Mouse (Mus musculus) heart, postnatal 0 days (tissue): ENCODE data around the gene Armc5. TPM values are rescaled to one million over a fixed set of nuclear protein-coding genes. Genes with fewer than 3 reads are reported as not detected.
A peak's percentile ranks its signal among the peaks of the same experiment; 100 is the strongest.

ENCODE experiments used
- ATAC-seq: fragments of 200-750 bp; cut with Nextera tagmentation; 2 replicates; pipeline ENCODE4 v1.8.0; 2017; ENCODE audit warnings: low read depth, moderate number of reproducible peaks, moderate library complexity; ENCODE audit not compliant: insufficient read depth
- DNase-seq: peaks from one replicate; pipeline ENCODE4 v3.0.0-alpha.2; 2016; ENCODE audit warnings: low spot score
- H3K27ac ChIP-seq: fragments of 300-500 bp; sonication (generic); 2 replicates; pipeline ENCODE4 v1.5.1; 2014; ENCODE audit warnings: low read depth, mild to moderate bottlenecking
- H3K27me3 ChIP-seq: fragments of 300-500 bp; sonication (generic); 2 replicates; pipeline ENCODE4 v1.6.1; 2014; ENCODE audit warnings: low read length, mixed read lengths; ENCODE audit not compliant: control insufficient read depth, insufficient read depth
- H3K36me3 ChIP-seq: fragments of 300-500 bp; sonication (generic); replicated peaks from 2 replicates; pipeline ENCODE4 v1.6.1; 2014; ENCODE audit warnings: low read length, mixed read lengths; ENCODE audit not compliant: control insufficient read depth, insufficient read depth
- H3K4me1 ChIP-seq: fragments of 300-500 bp; sonication (generic); 2 replicates; pipeline ENCODE4 v1.6.1; 2014; ENCODE audit warnings: antibody characterized with exemption; ENCODE audit not compliant: control insufficient read depth, insufficient read depth
- H3K4me2 ChIP-seq: fragments of 300-500 bp; sonication (generic); 2 replicates; pipeline ENCODE4 v1.6.1; 2014; ENCODE audit warnings: low read depth, mild to moderate bottlenecking, low read length, moderate library complexity
- H3K4me3 ChIP-seq: fragments of 300-500 bp; sonication (generic); 2 replicates; pipeline ENCODE4 v1.5.1; 2014; ENCODE audit warnings: low read depth, low read length
- H3K9ac ChIP-seq: fragments of 300-500 bp; sonication (generic); replicated peaks from 2 replicates; pipeline ENCODE4 v1.6.1; 2014; ENCODE audit warnings: low read depth, low read length, mixed read lengths
- H3K9me3 ChIP-seq: fragments of 300-500 bp; sonication (generic); replicated peaks from 2 replicates; pipeline ENCODE4 v1.6.1; 2016; ENCODE audit warnings: low read length; ENCODE audit not compliant: control insufficient read depth
- CTCF ChIP-seq: IDR thresholded peaks from 2 replicates; pipeline ENCODE4 v1.5.1; 2016; ENCODE audit warnings: antibody characterized with exemption, control low read depth, low read depth
- EP300 ChIP-seq: IDR thresholded peaks from 2 replicates; pipeline ENCODE4 v1.6.1; 2016; ENCODE audit warnings: antibody characterized with exemption, low read depth
- WGBS: fragments of 180-500 bp; shearing (Covaris S2); extraction: QIAGEN DNeasy Blood & Tissue Kit; methylation state at CpG from one replicate; pipeline ENCODE4 v1.1.7; 2014; 5-methylcytosine and 5-hydroxymethylcytosine counted together
- polyA plus RNA-seq: library from polyadenylated mRNA; unstranded; fragments of >200 nt; fragmentation: Nextera tagmentation; extraction: Ambion mirVana; gene quantifications from 2 replicates; pipeline ENCODE4 v1.2.1, GENCODE M21; 2015
- total RNA-seq: library from RNA; depleted of rRNA; stranded (reverse); fragments of >200 nt; gene quantifications from 2 replicates; pipeline ENCODE4 v1.2.3, GENCODE M21; 2014; ENCODE audit warnings: low replicate concordance

Armc5 gene
- total and polyA plus RNA-seq, 2 experiments from 2014 or later, result 8.9 to 18.9 TPM

- Histone ChIP-seq H3K4me2 (peak within 1 kb of the TSS; percentile 65), H3K27me3 (no peaks in the 10 kb centered on the region), H3K36me3 (peaks cover 5% of the 10 kb centered on the region; the same call in 1 of the 2 replicates), H3K27ac (peak within 1 kb of the TSS; percentile 99), H3K9me3 (no peaks in the 10 kb centered on the region), H3K4me1 (0 out of 2 replicates have a peak, but pooled peaks cover 4% of the 10 kb centered on the region), H3K4me3 (peak within 1 kb of the TSS; percentile 61), H3K9ac (peak within 1 kb of the TSS; percentile 77)
- peak; percentile 95 for DNase-seq
- peak; percentile 93 for ATAC-seq
- TF ChIP-seq CTCF, result no peak
- TF ChIP-seq EP300, result peak; percentile 76; the same call in 1 of the 2 replicates
- WGBS, result 26% methylated on average over 6 of the region's 6 CpGs
These were observed 31.0 kb upstream of the Armc5 start, which contains the start of gene Cox6a2 for GRCm38 (mm10) chr7:128206152-128206551. Gene Cox6a2 (minus strand): TSS chr7:128206387.

GRCm38 (mm10) chr7:128208187-128208586, 29.0 kb upstream of the Armc5 start:
- H3K4me1 ChIP-seq, result 0 out of 2 replicates have a peak, but pooled peaks cover 4% of the 10 kb centered on the region
- no peak overlapping the region for H3K4me3 ChIP-seq
- TF ChIP-seq EP300 (no peak), CTCF (peak; percentile 95)
- H3K4me2 ChIP-seq, result no peak overlapping the region
- no peaks in the 10 kb centered on the region for H3K9me3 ChIP-seq
- H3K9ac ChIP-seq, result no peak overlapping the region
- H3K27me3 ChIP-seq, result no peaks in the 10 kb centered on the region
- H3K27ac ChIP-seq, result 0 out of 2 replicates have a peak overlapping the region, but pooled peaks have one; percentile 11
- peaks cover 5% of the 10 kb centered on the region; the same call in 1 of the 2 replicates for H3K36me3 ChIP-seq
- WGBS, result 6% methylated on average over 4 of the region's 4 CpGs
- DNase-seq (peak; percentile 72), ATAC-seq (no peak)

- no peaks in the 10 kb centered on the region for H3K9me3 ChIP-seq
- H3K4me1 ChIP-seq, result 0 out of 2 replicates have a peak, but pooled peaks cover 4% of the 10 kb centered on the region
- no peak overlapping the region for H3K27ac ChIP-seq
- WGBS, result 56% methylated on average over 3 of the region's 3 CpGs
- no peak overlapping the region for H3K4me2 ChIP-seq
- DNase-seq (no peak), ATAC-seq (no peak)
- H3K27me3 ChIP-seq, result no peaks in the 10 kb centered on the region
- H3K36me3 ChIP-seq, result no peaks in the 10 kb centered on the region
- no peak overlapping the region for H3K9ac ChIP-seq
- no peak overlapping the region for H3K4me3 ChIP-seq
- TF ChIP-seq CTCF (no peak), EP300 (no peak)
These were observed 27.3 kb upstream of the Armc5 start for GRCm38 (mm10) chr7:128209826-128210225.

DNA sequence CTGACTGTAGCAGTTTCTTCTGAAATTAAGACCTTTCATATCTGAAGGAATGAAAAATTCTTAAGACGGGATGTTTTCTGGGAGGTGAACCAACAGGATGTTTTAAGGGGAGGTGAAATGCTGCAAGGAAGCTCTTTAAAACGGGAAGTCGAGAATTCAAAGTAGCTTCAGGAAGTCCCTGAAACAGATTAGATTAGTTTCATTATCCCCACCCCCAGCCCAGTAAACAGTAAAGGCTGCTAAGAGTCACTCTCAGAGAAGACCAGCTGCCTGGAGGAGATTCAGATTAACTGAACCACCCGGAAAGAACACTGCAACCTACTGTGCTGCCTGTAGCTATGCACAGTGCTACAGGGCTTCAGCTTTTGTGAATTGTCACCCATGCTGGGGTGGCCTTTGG, 17.2 kb upstream of the Armc5 start:
- DNase-seq (no peak), ATAC-seq (no peak)
- no peaks in the 10 kb centered on the region for H3K4me1 ChIP-seq
- no peak overlapping the region for H3K4me3 ChIP-seq
- 53% methylated on average over 4 of the region's 4 CpGs for WGBS
- H3K36me3 ChIP-seq, result no peaks in the 10 kb centered on the region
- no peaks in the 10 kb centered on the region for H3K9me3 ChIP-seq
- no peak overlapping the region for H3K27ac ChIP-seq
- H3K4me2 ChIP-seq, result no peak overlapping the region
- no peak for TF ChIP-seq CTCF
- H3K27me3 ChIP-seq, result no peaks in the 10 kb centered on the region
- H3K9ac ChIP-seq, result no peak overlapping the region

DNA sequence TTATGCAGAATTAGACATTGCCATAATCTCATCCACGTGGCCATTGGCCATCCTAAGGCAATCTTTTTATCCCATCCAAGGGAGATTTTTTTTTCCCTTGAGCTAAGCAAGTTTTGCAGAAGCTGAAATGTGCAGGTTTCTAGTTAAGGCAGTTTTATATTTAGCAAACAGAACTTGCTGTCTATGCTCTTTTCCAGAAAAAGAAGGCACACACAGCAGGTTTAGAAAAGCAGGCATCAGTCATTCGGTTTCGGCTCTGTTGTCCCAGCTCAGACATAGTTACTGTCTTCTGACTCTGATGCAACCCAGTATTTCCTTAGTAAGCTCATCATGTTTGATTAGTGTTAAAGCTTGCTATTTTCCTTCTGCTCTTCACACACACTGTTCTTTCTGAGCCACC, 16.2 kb upstream of the Armc5 start:
- no peak for DNase-seq
- Histone ChIP-seq H3K4me3 (no peak overlapping the region), H3K27me3 (no peaks in the 10 kb centered on the region), H3K4me2 (no peak overlapping the region), H3K4me1 (no peaks in the 10 kb centered on the region), H3K9ac (no peak overlapping the region), H3K36me3 (no peaks in the 10 kb centered on the region), H3K27ac (no peak overlapping the region), H3K9me3 (no peaks in the 10 kb centered on the region)
- no peak for TF ChIP-seq CTCF
- TF ChIP-seq EP300, result no peak
- 86% methylated on average over 3 of the region's 3 CpGs for WGBS
- no peak for ATAC-seq

DNA sequence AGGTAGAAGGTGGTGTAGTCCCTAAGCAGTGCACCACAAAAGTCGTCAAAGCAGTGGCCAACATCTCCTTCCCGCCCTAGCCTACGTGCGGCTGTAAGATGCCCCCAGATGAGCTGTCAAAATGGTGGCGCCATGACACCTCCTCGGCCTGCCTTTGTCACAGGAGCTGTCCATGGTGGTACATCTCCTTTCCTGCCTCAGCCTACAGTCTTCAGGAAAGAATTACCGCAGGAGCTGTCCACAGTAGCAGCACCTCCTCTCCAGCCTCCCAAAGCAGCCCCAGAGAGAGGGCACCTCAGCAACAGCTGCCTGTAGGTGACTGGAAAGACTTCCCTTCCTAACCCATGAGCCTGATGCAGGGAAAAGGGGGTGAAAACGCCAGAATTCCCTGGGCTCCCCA, 5.4 kb upstream of the Armc5 start:
- peak; percentile 8; the same call in 1 of the 2 replicates for ATAC-seq
- 40% methylated on average over 8 of the region's 8 CpGs for WGBS

More for the DNA sequence above, 5.4 kb upstream of the Armc5 start:
- H3K9ac ChIP-seq, result no peak overlapping the region
- H3K4me1 ChIP-seq, result no peaks in the 10 kb centered on the region
- TF ChIP-seq EP300, result no peak
- no peak for TF ChIP-seq CTCF
- no peak overlapping the region for H3K4me3 ChIP-seq
- H3K9me3 ChIP-seq, result no peaks in the 10 kb centered on the region
- H3K27me3 ChIP-seq, result no peaks in the 10 kb centered on the region
- no peak overlapping the region for H3K27ac ChIP-seq
- peaks cover 5% of the 10 kb centered on the region; the same call in 1 of the 2 replicates for H3K36me3 ChIP-seq
- DNase-seq, result no peak
- no peak overlapping the region for H3K4me2 ChIP-seq
